Mouse (Mus musculus) neural tube, embryonic 11.5 days (tissue): ENCODE measurements around the gene Serp2. TPM values are rescaled to one million over a fixed set of nuclear protein-coding genes. Genes with fewer than 3 reads are reported as not detected.

Experiments
- ATAC-seq: fragments of 200-750 bp; cut with Nextera tagmentation; 2 replicates; pipeline ENCODE4 v1.8.0; 2017; ENCODE audit warnings: moderate number of reproducible peaks, mild to moderate bottlenecking, moderate TSS enrichment, moderate library complexity; ENCODE audit not compliant: insufficient read depth, low FRiP score, low TSS enrichment
- DNase-seq: peaks from one replicate; pipeline ENCODE4 v3.0.0-alpha.2; 2015; ENCODE audit warnings: low spot score
- H3K27ac ChIP-seq: fragments of 300-500 bp; sonication (generic); 2 replicates; pipeline ENCODE4 v1.5.1; 2014; ENCODE audit warnings: low read depth, mild to moderate bottlenecking, low read length
- H3K27me3 ChIP-seq: fragments of 300-500 bp; sonication (generic); 2 replicates; pipeline ENCODE4 v1.6.1; 2014; ENCODE audit warnings: mild to moderate bottlenecking, low read length, mixed read lengths; ENCODE audit not compliant: control insufficient read depth, insufficient read depth
- H3K36me3 ChIP-seq: fragments of 300-500 bp; sonication (generic); 2 replicates; pipeline ENCODE4 v1.6.1; 2014; ENCODE audit warnings: mild to moderate bottlenecking, low read length, moderate library complexity, mixed read lengths; ENCODE audit not compliant: control insufficient read depth, insufficient read depth
- H3K4me1 ChIP-seq: fragments of 300-500 bp; sonication (generic); 2 replicates; pipeline ENCODE4 v1.6.1; 2014; ENCODE audit warnings: low read length, mixed read lengths; ENCODE audit not compliant: control insufficient read depth, insufficient read depth
- H3K4me2 ChIP-seq: fragments of 300-500 bp; sonication (generic); 2 replicates; pipeline ENCODE4 v1.6.1; 2014; ENCODE audit warnings: low read depth, mild to moderate bottlenecking, moderate library complexity
- H3K4me3 ChIP-seq: fragments of 300-500 bp; sonication (generic); 2 replicates; pipeline ENCODE4 v1.5.1; 2014; ENCODE audit warnings: low read depth, low read length
- H3K9ac ChIP-seq: fragments of 300-500 bp; sonication (generic); 2 replicates; pipeline ENCODE4 v1.6.1; 2014; ENCODE audit warnings: mild to moderate bottlenecking, low read length
- H3K9me3 ChIP-seq: fragments of 300-500 bp; sonication (generic); 2 replicates; pipeline ENCODE4 v1.6.1; 2016; ENCODE audit warnings: low read length; ENCODE audit not compliant: control insufficient read depth
- WGBS: fragments of 180-500 bp; shearing (Covaris S2); extraction: QIAGEN DNeasy Blood & Tissue Kit; methylation state at CpG from one replicate; pipeline ENCODE4 v1.1.7; 2014; 5-methylcytosine and 5-hydroxymethylcytosine counted together
- polyA plus RNA-seq: library from polyadenylated mRNA; unstranded; fragments of >200 nt; fragmentation: Nextera tagmentation; extraction: Ambion mirVana; gene quantifications from 2 replicates; pipeline ENCODE4 v1.2.1, GENCODE M21; 2014

The Serp2 gene
- polyA plus RNA-seq, 1 experiment from 2014 or later, result 47.1 TPM

DNA sequence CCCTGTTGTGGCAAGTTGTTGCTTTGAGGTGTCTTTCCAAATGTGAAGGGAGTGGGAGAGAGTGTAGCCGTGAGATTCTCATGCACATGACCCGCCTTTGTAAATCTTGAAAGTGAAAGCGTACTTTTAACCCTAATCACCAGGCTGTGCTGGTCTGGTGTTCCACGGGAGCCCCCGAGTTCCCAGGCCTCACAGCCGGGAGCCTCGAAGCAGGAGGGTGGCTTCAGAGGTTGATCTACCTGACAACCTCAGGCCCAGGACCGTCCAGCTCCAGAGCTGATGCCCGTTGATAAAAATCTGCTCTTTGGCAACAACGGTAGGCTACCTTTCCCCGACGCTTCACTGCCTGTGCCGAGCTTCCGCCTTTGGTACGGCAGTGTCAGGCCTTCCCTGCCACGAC, 69.1 kb downstream of the Serp2 start:
- Histone ChIP-seq H3K36me3 (no peaks in the 10 kb centered on the region), H3K9me3 (no peaks in the 10 kb centered on the region), H3K4me2 (no peak overlapping the region), H3K4me3 (no peak overlapping the region), H3K9ac (no peak overlapping the region), H3K4me1 (peaks cover 6% of the 10 kb centered on the region; the same call in 1 of the 2 replicates), H3K27me3 (no peaks in the 10 kb centered on the region), H3K27ac (no peak overlapping the region)
- WGBS, result 87% methylated on average over 16 of the region's 16 CpGs
- ATAC-seq (no peak), DNase-seq (no peak)

DNA sequence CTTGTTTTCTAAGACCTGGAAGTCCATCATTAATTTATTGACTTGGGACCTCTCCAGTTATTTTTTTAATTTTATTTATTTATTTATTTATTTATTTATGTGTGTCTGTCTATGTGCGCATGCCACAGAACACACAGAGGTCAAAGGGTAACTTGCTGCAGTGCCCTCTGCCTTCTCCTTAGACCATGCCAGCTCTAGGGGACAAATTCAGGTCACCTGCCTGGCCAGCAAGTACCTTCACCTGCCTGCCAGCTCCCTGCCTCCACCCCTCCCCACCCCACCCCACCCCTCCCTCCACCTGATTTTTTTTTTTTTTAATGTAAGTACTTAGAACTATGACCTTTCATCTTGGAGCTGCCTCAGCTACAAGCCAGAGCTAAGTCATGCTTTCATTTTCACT, 73.0 kb downstream of the Serp2 start:
- no peak overlapping the region for H3K9ac ChIP-seq
- DNase-seq, result no peak
- peaks cover 6% of the 10 kb centered on the region; the same call in 1 of the 2 replicates for H3K4me1 ChIP-seq
- no peaks in the 10 kb centered on the region for H3K36me3 ChIP-seq
- no peaks in the 10 kb centered on the region for H3K27me3 ChIP-seq
- 96% methylated on average over 1 of the region's 1 CpGs for WGBS
- H3K9me3 ChIP-seq, result no peaks in the 10 kb centered on the region
- no peak overlapping the region for H3K4me2 ChIP-seq
- ATAC-seq, result no peak
- no peak overlapping the region for H3K27ac ChIP-seq
- H3K4me3 ChIP-seq, result no peak overlapping the region

Other genes starting within 250 kb of the Serp2 start
- gene Tsc22d1, start 141.9 kb downstream of the Serp2 start, polyA plus RNA-seq, result 636 and 651 TPM in 2 replicates